Mouse (Mus musculus) layer of hippocampus, adult 9-11 months (tissue): Measurements from ENCODE around the gene Tyw5.

ENCODE experiments used
- DNase-seq: peaks from one replicate; pipeline ENCODE4 v3.0.0; 2022

Tyw5 gene

DNA sequence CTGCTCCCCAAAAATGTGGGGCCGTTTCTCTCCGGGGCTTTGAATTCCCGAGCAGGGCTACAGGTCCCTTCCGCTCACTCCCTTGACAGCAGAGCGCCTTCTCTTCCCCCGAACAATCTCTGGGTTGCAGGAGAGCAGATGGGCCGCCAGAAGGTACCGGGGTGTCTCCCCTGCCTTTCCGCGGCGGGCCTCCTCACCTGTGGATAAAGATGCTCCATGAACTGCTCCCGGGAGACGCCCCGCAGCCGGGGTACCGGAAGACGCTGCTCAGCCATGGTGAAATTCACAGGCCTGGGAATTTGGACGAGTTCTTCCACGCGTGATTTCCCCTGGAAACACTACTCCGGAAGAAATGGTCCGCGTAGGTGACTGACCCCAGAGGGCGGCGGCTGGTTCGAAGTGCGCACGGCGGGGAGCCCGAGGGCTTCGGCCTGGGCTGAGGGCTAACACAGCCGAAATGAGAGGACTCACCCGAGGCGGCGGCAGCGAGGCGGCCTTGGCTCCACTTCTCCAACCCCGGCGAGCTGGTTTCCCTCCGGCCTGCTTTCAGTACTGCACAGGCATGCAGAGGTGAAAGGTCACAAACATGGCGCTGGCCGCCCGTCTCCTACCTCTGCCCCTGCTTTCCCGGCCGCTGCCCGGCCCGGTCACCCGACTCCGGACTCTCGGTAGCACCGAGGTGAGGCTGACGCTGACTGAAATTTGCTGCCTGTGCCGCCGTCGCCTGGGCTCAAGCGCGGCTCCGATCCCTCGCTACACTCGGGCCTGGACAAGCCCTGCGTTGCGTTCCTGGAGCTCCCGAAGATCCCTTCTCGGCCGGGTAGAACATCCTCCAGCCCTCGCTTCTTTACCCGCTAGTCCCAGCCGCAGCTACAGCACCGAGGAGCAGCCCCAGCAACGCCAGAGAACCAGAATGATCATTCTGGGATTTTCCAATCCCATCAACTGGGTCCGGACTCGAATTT, at the start of gene Tyw5, which contains the start of gene Maip1:
Tyw5 (minus strand) TSS at position 915 of the 965 bp plus-strand sequence.
Maip1 (plus strand) TSS at position 142 of the 965 bp plus-strand sequence.
- peak; percentile 69 for DNase-seq

DNA sequence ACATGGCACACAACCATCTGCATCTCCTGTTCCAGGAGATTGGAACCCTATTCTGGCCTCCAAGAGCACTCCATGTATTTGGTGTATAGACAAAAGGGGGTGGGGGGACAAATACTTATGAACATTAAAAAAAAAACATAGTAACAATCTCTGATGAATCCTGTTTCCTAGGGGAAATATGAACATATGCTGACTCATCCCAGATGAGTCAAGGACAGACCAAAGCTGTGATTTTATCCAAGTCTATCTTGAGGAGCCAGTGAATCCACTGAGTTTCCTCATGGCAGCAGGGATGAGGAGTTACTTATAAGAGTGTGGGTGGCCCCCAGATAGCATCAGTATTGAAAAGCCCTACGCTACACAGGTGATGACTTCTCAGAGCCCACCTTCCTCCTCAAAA, 43.3 kb upstream of the Tyw5 start:
- no peak for DNase-seq

DNA sequence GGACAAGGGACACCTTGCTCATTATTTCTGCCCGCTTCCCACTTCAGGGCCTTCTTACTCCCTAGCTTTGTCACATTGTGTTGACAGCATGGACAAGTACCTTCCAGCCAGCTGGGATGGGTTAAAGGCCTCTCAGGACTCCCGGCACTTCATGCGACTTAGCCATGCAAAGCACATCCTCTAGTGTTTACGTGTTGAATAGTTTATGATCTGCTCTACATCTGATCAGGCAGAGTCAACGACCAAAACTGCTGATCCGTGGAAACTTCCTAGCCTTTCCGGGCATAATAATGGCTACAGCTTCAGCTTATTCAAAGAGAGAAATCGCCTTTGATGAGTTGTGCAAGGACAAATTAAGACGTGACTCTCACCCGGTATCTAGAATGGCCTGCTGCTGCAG, 38.8 kb upstream of the Tyw5 start:
- no peak for DNase-seq

DNA sequence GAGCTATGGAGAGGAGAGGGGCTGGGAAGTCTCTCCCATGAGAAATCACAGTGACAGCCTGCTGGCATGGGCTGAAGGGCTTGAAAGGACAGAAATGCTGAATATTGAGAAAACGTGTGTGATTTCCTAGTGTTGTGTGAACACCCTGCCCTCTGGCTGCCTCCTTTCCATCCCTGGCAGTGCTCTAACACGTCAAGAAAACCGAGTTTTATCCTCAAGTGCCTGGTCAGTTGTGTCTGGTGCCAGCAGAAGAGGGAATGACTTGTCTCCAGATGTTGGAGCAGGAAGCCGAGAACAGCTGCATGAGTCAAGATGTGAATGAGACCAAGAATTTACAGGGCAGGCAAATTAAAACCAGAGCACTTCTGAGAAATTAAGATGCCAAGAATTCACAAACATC, 33.9 kb upstream of the Tyw5 start:
- DNase-seq, result no peak

DNA sequence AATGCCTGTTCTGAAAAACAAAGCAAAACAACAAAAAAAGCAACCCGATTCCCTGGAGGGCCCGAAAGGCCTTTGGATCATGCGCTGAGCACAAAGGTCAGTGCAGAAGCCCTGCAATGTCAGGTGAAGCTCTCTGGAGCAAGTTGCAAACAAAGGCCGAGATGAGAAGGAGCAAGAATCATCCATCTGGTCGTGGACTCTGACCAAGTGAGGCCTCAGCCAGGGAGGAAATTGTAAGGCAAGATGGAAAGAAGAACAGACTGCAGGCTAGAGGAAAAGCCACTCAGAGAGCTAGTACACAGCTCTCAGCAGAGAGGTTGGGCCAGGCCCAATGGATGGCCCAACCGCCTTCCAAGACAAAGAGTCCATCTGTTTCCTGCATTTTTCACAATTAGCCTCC, 32.1 kb upstream of the Tyw5 start:
- DNase-seq, result no peak

DNA sequence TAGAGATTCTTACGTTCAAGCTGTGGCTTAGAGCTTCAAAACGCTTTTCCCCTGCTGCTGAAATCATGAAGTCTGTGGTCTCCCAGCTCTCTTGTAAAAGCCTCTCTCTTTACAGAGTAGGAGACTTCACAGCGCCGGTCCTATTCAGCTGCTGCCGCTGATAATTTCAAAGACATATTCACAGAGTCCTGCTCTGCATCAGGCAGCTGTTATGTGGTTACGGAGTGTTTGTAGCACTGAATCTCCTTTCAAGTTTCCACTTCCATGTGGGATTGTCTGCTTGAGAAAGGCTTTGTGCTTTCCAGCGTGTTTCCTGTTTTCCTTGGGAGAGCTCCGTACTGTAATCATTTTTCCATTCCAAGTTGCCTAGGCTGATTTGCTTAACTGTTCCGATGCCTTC, 30.1 kb upstream of the Tyw5 start:
- no peak for DNase-seq

DNA sequence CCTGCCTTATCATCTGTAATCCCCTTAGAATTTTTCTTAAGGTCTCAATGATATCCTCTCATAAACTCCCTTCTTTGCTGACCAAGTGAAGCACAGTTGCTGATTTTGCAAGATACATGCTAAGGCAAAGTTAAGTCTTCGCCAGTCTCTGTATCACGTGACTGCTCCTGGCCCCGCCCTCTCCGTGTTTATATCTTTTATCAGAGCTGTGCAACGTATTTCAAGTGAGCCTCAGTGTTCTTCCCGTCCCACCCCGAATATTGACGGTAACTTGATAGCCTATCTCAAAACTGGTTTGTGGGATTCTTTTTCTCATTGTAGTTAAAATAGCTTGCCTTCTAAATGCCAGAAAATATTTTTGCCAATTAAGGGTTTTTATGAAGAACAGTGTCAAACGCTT, 29.5 kb upstream of the Tyw5 start:
- no peak for DNase-seq

DNA sequence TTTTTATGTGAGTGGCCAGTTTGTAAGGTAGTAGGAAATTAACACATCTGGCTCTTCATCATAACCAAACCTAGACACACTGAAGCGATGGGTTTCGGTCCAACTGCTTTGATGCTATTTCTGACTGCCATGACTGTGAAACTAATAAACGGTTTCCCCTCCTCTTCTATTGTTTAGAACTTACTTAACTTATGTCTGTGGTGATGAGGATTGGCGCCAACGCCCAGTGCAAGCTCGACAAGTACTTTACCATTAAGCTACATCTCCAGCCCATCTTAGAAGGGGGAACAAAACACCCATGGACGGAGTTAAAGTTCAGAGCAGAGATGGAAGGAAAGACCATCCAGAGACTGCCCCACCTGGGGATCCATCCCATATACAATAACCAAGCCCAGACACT, 26.2 kb upstream of the Tyw5 start:
- no peak for DNase-seq

DNA sequence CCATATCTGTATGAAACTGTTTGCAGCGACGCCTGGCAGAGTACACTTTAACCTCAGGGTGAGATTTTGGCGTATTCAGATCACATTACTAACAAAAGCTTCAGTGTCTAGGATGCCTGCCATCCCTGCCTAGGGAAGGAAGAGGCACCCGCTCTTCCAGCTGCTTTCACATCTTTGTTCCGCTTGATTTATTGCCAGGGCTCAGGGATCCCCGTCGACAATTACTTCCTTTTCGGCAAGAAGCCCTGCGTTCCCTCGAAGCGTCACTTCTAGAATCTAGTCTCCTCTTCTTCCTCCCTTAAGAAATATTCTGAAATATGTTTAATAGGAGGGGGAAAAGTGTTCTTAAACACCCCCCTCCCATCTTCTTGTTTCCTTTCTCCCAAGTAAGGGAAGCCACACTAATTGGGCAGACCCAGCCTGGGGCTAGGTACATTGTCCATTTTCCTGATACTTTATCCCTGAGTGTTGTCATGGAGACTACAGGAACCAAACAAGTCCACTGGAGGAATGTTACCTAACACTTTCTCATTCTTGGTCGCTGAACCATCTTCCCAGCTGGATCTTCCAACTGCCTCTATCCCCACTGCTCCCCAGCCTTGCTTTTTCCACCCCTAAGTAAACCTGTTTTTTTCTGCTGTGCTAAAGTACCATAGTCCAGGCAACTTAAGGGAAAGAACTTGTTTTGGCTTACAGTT, 23.0 kb upstream of the Tyw5 start:
- DNase-seq, result no peak

DNA sequence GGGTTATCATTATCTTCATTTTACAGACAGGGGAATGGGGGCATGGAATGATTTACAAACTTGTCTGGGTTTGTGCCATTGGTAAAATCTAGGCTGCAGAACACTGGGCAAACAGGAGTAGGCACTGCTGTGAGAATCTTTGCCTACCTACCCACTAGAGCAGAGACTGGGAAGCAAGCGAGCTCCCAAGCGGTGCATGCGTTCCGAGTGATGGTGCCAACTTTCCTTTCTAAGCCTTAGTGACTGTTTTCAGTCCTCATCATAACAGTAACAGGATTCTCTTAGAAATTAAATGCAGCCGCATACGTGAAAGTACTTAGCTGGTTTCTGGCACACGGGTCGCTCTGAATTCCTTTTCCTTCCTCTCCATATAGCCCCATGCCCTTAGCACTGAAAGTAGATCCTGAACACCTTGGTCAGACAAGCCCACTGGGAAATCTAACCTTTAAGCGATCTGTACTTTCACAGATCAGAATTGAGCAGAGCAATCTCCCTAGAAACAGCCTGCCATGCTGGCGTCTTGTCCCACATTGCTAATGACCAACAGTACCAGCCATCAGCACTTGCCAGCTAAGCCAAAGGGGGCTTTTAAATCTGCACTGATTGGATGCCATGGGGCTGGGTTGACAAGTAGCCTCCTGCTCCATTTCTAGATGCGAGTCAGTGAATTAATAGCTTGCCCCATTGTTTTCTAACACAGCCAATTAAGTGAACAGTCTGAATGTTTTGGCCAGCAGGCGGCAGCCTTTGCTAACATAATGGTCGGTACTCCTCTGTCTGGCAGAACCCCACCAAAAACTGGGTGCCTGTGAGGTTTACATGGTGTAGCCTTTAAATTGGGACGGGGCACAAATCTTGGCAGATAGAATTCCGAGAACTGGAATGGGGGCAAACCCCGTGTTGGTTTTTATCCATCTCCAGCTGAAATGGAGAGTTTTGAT, 21.7 kb upstream of the Tyw5 start:
- DNase-seq, result peak; percentile 87

DNA sequence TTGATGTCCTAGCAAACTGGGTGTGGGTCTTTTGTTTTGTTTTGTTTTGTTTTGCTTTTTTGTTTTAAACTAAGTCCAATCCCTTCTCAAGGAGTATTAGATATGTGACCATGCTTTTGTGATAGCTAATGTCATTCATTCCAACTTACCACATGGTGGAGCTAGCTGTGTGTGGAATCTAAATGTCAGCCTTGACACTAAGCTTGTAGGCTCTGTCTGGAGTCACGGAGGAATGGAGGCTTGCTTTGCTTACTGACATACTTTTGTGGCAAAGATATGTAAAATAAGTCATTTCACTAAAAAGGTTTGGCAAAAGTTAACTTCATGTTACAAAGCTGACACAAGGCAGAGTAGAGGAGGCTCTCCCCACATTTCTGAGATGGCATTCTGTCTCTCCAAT, 16.8 kb upstream of the Tyw5 start:
- DNase-seq, result no peak

DNA sequence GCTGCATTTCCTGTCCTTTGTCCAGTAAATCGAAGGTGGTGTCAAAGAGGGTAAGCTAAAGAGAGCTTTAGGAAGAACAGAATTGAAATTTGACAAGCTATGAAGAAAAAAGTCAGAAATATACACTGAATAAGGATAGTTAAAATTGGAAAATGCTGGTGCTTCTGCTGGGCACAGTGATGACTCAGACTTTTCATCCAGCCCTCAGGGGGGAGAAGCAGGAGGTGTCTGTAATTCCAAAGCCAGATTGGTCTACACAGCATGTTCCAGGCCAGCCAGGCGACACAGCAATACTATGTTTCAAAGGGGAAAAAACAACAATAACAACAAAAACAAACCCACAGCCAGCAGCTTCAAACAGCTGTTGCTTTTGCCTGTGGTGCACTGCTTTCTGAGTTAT, 6.5 kb upstream of the Tyw5 start:
- DNase-seq, result no peak

DNA sequence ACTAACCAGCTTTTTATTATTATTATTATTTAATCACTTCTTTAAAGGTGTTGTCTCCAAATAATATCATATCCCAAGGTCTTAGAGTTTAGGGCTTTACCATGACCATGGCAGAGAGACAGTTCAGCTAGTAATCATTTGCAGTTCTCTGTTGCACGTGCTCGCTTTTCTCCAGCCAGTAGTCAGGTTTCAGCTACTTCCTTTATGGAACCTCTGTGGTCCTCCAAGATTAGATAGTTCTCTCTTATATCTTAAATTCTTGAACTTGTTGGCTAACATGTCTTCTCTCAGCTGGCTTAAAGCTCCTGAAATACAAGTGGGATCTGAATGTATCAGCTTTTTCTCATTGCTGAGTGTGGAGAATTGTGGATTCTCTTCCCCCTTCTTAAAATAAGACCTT, 2.1 kb upstream of the Tyw5 start:
- no peak for DNase-seq

DNA sequence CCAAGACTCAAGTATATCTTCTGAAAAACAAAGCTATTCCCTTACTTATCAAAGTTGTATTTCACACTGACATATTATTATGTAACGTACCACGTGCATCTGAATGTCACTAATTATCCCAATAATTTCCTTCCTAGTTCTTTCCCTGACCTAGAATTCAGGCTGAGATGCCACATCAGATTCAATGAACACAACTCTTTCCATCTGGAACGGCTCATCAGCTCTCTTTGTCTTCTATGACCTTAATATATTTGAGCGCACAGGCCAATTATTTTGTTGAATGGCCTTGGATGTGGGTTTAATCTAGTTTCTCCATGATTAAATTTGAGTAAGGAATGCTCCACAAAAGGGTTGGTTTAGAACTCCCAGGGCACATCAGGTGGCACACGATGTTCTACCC, 4.8 kb downstream of the Tyw5 start:
- DNase-seq, result no peak

DNA sequence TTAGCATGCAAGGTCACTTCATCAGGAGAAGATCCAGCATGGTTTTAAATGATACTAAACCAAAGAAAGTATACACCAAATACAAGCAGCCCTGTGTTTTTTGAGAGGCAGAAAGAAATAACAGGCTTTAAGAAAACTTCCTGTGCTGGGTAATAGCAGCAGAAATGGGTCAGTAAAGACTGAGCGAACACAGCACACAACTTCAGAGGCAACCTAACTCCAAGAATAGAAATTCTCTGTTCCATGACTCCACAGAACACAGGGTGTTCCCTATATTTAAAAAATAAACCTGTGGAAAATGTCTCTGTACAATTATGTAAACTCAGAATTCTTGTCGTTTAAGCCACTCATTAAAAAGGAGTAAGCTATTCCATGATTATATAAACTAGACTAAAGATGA, 6.0 kb downstream of the Tyw5 start:
- DNase-seq, result no peak

DNA sequence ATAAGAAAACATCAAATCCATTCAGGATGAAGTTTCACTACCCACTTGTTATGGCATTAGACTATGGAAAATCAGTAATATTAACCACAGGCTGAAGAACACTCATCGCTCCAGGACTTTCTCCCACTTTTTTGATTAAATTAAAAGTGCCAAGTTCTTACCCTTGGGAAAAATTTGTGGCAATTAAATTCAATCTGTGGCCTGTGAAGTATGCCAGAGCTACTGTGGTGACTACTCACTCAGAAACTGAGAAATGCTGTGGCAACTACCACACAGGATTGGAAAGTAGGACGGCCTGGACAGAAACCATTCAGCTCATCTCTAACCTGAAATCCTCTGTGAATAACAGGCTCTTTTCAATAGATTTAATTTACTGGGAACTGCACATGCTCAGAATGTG, 6.6 kb downstream of the Tyw5 start:
- no peak for DNase-seq

DNA sequence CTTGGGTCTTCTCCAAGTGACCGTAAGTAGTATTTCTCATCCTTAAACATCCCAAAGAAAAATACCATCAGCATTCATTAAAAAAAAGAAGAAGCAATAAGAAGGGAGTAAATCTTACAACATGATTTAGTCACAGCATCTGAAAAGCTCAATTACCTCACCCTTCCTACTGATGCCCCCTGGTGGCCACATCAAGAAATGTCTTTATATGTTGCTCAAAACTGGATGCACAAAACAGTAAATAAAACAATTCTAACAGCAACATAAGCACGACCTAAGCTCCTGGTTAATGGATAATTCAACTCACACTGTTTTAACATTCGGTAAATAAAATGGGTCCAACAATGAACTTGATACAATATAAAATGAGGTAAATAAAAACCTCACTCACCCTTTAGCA, 12.8 kb downstream of the Tyw5 start:
- no peak for DNase-seq

DNA sequence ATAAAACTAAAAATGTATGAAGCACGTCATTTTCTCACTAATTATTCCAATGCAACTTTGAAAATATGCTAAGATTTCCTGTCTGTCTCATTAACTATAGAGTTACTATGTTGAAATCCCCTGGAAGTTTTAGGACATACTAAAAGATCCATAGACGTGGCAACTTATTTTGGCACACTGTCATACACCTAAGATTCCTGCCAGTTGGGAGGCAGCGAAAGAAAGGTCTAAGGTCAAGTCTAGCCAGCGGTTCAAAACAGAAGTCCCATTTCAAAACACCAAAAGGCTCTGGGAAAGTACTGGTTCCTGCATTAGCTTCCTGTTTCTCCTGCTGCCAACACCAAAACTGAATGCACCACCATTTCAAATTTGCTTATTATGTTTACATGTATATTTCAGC, 14.5 kb downstream of the Tyw5 start:
- no peak for DNase-seq

DNA sequence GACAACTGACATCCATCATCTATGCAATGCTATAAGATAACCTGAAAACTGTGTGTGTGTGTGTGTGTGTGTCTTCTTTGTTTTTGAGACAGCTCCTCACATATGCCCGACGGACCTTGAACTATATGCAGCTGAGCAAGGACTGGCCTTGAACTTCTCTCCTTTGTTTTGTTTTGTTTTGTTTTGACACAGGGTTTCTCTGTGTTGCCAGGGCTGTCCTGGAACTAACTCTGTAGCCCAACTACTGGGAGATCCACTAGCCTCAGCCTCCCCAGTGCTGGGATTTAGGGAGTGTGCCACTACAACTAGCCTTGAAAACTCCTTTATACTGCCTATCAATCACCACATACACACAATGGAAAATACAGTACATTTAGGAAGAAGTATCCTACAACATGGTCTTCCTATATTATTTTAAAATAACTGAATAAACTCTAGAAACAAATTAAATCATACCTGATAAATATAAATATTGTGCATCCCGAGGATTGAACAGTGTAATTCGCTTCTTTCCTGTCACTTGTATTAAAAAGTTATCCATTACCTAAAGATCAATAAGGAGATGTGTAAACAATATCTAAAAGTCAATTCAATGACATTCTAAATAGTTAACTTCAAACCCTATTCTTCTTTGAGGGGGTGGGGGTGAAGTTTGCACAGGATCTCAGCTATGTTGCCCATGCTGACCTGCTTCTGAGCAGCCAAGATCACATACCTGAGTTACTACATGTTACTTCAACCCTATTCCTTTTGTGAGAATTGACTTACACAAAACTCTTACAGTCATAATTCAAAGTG, 15.7 kb downstream of the Tyw5 start:
- no peak for DNase-seq

DNA sequence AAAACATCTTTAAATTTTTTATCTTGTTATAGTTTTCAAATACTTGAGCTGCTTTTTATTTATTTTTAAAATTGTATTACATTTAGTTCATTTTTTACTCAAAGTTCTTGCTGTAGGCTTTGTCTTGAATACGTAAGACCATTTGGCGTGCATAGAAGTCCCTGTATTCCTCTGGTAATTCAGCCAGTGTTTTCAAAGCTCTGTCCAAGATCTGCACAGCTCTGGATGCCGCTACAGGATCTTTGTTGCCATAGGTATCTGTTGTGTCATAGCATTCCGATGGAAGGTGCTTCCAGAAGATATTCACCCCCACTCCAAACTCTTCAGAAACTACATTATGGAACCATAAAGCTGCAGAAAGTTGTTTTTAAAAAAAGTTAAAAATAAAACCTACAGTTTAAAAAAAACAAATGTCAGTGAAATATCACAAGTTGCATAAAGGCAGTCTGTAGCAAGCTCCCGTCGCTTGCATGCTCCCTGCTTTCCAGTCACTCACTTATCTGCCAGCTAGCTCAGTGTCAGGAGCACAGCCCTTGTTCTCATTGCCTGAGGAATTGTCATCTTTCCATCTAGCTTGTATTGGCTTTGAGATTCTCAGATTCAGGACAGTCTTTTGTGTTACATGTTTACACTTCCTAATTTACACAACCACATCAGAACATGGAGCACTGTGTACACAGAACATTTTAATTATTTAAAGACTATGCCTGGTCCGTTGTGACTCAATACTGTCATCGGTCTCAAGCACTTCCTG, 18.3 kb downstream of the Tyw5 start:
- no peak for DNase-seq

DNA sequence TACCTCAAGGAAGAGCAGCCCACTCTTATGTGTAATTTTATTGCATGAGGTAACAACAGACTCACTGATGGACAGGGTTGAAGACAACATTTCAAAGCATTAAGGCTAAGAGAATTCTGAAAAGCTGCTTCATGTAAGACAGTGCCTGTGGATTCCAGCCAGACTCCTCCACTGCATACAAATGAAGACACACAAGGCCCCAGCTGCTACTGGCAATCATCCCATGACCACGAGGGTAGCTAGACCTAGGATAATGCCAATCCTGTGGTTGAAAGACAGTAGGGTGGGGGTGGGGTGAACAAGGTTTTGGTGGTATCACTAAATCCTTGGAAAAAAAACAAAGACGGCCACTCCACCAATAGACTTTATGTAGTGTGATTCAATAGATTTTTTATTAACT, 19.0 kb downstream of the Tyw5 start:
- peak; percentile 90 for DNase-seq

DNA sequence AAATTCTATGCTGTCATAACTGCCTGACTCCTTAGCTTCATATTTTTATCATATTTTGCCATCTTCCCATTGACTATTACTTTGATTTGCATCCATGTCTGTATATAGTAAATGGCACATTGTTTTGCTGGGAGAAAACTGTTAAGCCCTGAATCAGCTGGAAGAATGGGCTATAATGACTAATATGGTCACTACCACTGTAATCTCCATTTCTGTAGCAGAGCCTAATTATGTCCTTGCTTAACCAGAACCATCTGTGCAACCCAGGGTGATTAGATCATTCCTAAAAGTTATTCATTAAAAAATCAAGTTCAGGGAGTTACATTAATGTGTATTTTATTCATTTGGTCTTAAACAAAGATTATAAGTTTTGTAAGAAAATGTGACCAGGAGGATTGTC, 20.4 kb downstream of the Tyw5 start:
- no peak for DNase-seq
